Mouse (Mus musculus) lung, adult 18-20 months (tissue): ENCODE measurements at regions not wholly inside any gene's neighbourhood (a gene's known extent, or its start where the extent isn't known, plus 50 kb on each side); places are given as distances from the start of the nearest gene placed in this dataset.

Experiments
- DNase-seq, 2 experiments: peaks; one replicate each; pipeline ENCODE4 v3.0.0; 2022; ENCODE audit warnings: mixed read lengths in 2 of 2

DNA sequence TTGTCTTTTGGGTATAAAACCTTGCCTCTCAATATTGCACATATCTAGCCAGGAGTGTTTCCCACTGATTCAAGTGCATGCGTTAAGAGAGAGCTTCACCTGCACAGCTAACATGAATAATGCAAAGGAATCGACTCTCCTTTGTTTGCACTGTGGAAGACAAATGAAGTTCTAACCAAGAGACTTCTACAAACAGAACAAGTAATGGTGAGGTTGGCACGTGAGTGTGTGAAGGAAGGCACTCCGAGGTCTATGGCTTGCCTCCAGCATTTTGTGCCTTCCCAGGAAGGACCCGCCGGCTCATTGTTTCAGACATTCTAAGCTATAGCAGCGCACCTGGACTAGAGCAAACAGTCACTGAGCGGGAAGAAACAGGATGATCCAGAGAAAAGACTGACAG is 238.5 kb upstream of the Gm5148 start:
- DNase-seq: no peak

DNA sequence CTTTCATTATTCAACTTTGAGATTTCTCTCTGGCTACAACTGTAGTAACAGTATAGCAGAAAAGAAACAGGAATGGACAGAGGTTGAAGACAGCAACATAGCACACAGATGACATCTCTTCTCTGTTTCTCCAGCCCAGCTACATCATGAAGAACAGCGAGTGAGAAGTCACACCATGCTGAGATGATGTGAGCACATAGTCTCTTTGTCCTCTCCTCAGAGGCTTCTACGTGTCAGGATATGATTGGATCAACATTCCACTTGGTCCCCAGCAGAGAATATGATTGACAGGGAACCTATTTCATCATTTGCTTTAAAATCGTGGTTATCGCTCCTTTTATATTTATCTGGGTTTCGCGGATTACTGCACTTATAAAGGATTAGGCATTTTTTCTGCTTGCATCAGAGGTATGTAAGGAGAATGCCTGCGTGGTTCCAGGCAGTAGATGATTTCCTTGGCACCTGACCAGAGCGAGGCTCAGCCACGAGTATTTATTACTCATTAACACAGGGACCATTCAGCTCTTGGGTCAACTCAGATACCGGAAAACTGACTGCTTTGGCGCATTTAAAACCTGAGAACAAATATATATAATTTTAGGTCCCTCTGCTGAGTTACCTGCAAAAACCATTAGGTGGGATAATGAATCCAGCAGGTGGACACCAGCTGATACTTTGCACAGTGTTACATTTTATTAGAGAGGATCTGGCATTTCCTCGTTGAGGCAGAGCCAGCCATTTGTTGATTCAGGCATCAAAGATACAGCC is 237.9 kb upstream of the Gm5148 start:
- DNase-seq: peak; percentile 48 to 70

GRCm38 (mm10) chr3:37958361-37958978 is 234.2 kb upstream of the Gm5148 start:
- DNase-seq: no peak

DNA sequence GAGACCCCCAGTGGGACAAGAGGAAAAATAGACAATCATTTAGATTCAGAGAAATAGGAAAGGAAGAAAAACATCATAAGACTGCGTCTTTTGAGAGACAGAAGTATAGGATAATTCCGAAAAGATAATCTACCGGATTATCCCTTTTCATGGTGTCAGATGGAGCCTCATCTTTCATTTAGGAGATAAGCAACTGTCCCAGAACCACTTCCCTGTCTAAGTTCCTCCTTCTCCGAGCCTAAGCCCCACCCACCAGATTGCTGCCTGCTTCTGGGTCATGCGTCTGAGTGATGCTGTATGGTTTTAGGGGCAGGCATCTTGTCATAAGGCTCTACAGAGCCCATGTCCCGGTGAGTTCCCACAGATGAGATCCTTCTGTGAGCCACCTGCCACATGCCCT is 232.3 kb upstream of the Gm5148 start:
- DNase-seq: no peak

DNA sequence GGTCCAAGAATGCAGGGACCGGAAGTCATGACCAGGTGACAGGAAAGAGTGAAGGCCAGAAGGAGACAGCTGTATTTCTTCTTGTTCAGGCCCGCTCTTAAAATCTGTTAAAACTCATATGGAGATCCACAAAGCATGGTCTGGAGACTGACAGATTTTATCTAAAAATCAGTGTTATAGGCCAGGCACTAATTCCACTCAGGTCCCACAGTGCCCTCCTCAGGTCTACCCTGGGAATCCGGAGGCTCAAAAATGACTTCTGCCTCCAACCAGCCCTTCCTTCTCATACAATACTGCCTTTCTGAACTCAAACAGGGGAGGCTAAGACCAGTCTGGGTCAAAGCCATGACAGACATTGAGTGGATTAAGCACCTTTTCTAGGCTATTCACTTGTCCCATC is 228.6 kb upstream of the Gm5148 start:
- DNase-seq: peak; percentile 38 to 50

- no peak for DNase-seq
Measured at GRCm38 (mm10) chr3:37952251-37952650, 228.0 kb upstream of the Gm5148 start.

DNA sequence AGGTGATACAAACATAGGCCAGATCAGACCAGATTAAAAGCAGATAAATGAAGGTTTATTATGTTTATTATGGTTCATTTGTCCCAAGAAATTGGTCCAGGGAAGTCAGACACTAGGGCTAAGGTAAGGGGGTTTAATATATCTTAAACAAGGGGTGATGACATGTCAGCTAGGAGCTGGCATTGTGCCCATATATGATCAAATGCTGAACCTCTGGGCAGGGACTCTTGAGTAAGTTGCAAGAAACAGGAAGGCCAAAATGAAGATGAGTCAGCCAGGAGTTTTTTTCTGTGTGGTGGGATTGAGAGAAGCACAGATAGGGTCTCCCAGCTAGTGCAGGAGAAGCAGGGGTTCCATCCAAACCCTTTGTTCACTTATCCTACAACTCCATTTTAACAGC is 219.4 kb upstream of the Gm5148 start:
- no peak for DNase-seq

- no peak for DNase-seq
Measured at GRCm38 (mm10) chr3:37940016-37940415, 215.7 kb upstream of the Gm5148 start.

DNA sequence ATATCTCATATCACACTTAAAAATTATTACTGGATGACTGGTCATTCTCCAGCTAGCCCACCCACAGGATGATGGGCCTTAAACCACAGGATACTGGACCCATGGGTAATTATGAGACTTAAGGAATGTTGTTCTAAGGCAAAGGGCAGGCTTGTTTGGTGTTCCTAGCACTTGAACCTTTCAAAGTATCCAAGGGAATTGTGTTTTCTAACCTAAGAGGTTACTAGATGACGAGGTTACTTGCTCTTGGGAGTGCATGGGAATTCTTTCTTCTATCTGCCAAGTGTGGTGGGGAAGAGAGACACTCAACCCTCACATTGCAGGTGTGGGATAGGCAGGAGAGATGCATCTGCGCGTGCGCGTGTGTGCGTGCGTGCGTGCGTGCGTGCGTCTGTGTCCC is 214.6 kb upstream of the Gm5148 start:
- DNase-seq: no peak

DNA sequence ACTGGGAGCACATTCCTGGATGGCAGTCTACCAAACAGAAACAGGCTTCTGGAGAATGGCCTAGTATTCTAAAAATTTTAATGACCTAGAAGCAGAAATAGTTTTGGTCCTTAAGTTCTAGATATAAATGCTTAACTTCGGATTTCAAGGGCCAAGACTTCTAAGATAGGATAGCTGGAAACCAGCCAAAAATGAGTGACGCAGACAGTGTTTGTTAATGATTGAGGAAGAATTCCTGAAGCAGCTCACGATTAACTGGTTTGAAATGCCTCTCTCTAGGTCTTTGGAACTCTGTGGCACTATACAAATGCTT is 213.9 kb upstream of the Gm5148 start:
- peak; percentile 34 to 74 for DNase-seq

DNA sequence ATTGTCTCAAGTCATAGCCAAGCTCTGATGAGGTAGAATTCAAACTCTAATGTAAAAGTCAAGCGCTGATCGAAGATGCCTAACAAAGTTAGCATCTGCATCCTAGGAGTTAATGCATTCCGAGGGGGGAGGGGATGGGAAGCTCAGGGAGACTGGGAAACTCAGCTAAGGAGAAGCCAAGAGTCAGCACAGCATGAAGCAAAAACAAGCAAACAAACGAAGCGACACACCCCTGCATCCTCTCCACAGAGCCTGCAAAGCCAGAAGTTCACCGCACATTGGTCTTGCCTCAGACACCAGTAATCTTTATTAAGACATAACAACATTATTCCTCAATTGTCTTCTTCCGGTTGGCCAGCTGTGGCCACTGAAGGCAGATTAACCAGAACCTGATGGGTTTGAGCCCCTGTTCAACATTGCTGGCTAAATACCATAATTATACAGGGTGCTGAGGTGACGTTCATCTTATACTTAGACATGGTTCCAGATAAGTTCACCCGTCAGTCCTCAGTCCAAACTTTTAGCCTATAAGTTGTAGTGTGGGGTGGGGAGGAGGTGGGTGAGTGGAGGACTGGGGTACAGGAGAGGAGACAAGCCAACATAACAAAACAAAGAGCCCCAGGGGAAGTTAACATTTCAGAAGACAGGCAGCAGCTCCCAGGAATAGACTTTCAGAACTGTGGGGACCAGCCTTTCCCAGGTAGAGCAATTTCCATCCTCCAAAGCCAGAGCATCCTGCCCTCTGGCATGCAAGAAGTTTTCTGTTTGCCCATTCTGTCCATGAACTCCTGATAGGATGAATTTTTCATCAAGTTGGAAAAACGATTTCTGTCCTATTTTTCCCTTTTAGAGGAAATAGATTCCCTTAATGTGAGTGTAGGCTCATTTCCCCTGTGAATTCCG is 213.3 kb upstream of the Gm5148 start:
- DNase-seq: no peak

- no peak for DNase-seq
Measured at GRCm38 (mm10) chr3:37936251-37936931, 212.1 kb upstream of the Gm5148 start.

GRCm38 (mm10) chr3:37934905-37935708 is 210.8 kb upstream of the Gm5148 start:
- peak in 1 of 2 experiments; percentile 35 for DNase-seq

- DNase-seq: no peak
Measured at GRCm38 (mm10) chr3:37934236-37934635, 209.9 kb upstream of the Gm5148 start.

GRCm38 (mm10) chr3:37928731-37929130 is 204.4 kb upstream of the Gm5148 start:
- no peak for DNase-seq

- DNase-seq: peak in 1 of 2 experiments; percentile 41
Measured at GRCm38 (mm10) chr3:37919450-37920156, 195.3 kb upstream of the Gm5148 start.

GRCm38 (mm10) chr3:37916786-37917479 is 192.6 kb upstream of the Gm5148 start:
- no peak for DNase-seq

- no peak for DNase-seq
Measured at GRCm38 (mm10) chr3:37916281-37916680, 192.0 kb upstream of the Gm5148 start.

GRCm38 (mm10) chr3:37915673-37916072 is 191.4 kb upstream of the Gm5148 start:
- DNase-seq: no peak

DNA sequence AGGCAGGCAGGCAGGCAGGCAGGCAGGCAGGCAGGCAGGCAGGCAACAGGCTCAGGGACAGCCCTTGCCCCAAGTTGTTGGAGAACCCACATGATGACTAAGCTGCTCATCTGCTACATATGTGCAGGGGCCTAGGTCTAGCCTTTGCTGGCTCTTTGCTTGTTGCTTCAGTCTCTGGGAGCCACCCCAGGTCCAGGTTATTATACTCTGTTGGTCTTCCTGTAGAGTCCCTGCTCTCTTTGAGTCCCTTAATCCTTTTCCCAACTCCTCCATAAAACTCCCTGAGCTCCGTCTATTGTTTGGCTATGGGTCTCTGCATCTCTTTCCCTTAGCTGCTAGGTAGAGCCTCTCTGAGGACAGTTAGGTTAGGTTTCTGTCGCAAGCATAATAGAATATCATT is 189.8 kb upstream of the Gm5148 start:
- no peak for DNase-seq

DNA sequence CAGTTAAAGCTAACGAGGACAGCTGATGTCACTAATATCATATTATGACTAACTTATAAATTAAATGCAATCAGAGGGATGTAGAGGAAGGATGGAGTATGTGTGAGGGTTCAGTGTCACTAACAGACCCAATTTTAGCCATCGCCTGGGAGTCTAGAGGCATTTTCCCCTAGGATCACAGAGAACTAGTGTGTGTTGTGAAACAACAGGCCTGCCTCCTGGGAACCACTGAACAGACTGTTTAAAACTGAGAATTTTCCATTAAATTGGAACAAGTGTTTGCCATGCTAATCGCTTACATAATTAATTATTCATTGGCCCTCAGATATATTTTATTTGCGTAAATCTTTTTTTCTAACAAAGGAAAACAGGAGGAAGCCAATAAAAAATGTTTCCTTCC is 185.5 kb upstream of the Gm5148 start:
- DNase-seq: no peak
